Mouse (Mus musculus) heart, postnatal 25 days (tissue): ENCODE results near the gene Cyfip2. TPM values are rescaled to one million over a fixed set of nuclear protein-coding genes. Genes with fewer than 3 reads are reported as not detected.
"Not testable (repeated sequence)": the region's sequence is repeated elsewhere in the genome, so short reads cannot be mapped to it uniquely, and the experiment has no call there.

Source experiments
- DNase-seq: peaks from one replicate; pipeline ENCODE4 v3.0.0; 2022; ENCODE audit warnings: low spot score
- intact Hi-C: fragments of 180-260 bp; cut with DNase I; formaldehyde crosslinking; loops from one replicate; pipeline ENCODE4 v1.15.1; 2025
- total RNA-seq, 2 experiments: library from RNA; stranded (reverse); gene quantifications; 2 replicates each; pipeline ENCODE4 v1.2.3; 2021

Cyfip2 gene
- total RNA-seq, 2 experiments from 2014 or later, result 54.1 to 55.3 TPM

GRCm38 (mm10) chr11:46209884-46210283 lies 102.8 kb downstream of the Cyfip2 start:
- no peak for DNase-seq
- intact Hi-C loops, result no loop called here

GRCm38 (mm10) chr11:46205639-46206409 lies 106.8 kb downstream of the Cyfip2 start:
- intact Hi-C loops, result no loop called here
- no peak for DNase-seq

- intact Hi-C loops, result no loop called here
- DNase-seq, result no peak
Measured at GRCm38 (mm10) chr11:46204841-46205240, 107.8 kb downstream of the Cyfip2 start.

GRCm38 (mm10) chr11:46202547-46202887 lies 110.1 kb downstream of the Cyfip2 start:
- intact Hi-C loops, result no loop called here
- no peak for DNase-seq

- DNase-seq, result no peak
- intact Hi-C loops, result no loop called here
Measured at GRCm38 (mm10) chr11:46201636-46202546, 110.8 kb downstream of the Cyfip2 start.

- intact Hi-C loops, result no loop called here
- DNase-seq, result no peak
Measured at GRCm38 (mm10) chr11:46200664-46201063, 112.0 kb downstream of the Cyfip2 start.

- no peak for DNase-seq
- intact Hi-C loops, result no loop called here
Measured at GRCm38 (mm10) chr11:46194175-46194574, 118.5 kb downstream of the Cyfip2 start.

- intact Hi-C loops, result no loop called here
- DNase-seq, result no peak
Measured at GRCm38 (mm10) chr11:46188283-46188682, 124.4 kb downstream of the Cyfip2 start.

GRCm38 (mm10) chr11:46185486-46185885 lies 127.2 kb downstream of the Cyfip2 start:
- DNase-seq, result no peak
- intact Hi-C loops, result no loop called here

GRCm38 (mm10) chr11:46184946-46185345 lies 127.7 kb downstream of the Cyfip2 start:
- no peak for DNase-seq
- intact Hi-C loops, result no loop called here

- DNase-seq, intact Hi-C loops: not testable (repeated sequence)
Measured at GRCm38 (mm10) chr11:46182031-46182430, 130.6 kb downstream of the Cyfip2 start.

GRCm38 (mm10) chr11:46177246-46178043 lies 135.2 kb downstream of the Cyfip2 start:
- DNase-seq, result no peak
- intact Hi-C loops, result no loop called here

- DNase-seq, result no peak
- intact Hi-C loops, result no loop called here
Measured at GRCm38 (mm10) chr11:46176155-46176554, 136.5 kb downstream of the Cyfip2 start.

GRCm38 (mm10) chr11:46172128-46172527 lies 140.5 kb downstream of the Cyfip2 start:
- intact Hi-C loops, result no loop called here
- DNase-seq, result no peak

- no peak for DNase-seq
- intact Hi-C loops, result no loop called here
Measured at GRCm38 (mm10) chr11:46169908-46170307, 142.8 kb downstream of the Cyfip2 start.

- intact Hi-C loops, result no loop called here
Measured at GRCm38 (mm10) chr11:46168506-46168905, 144.2 kb downstream of the Cyfip2 start.

GRCm38 (mm10) chr11:46165866-46166585 lies 146.6 kb downstream of the Cyfip2 start, which contains the start of gene Nipal4:
TSS of gene Nipal4 (minus strand) at chr11:46166508.
- intact Hi-C loops, result no loop called here
- no peak for DNase-seq

More at GRCm38 (mm10) chr11:46168506-46168905, 144.2 kb downstream of the Cyfip2 start:
- DNase-seq, result no peak

GRCm38 (mm10) chr11:46157462-46157861 lies 155.2 kb downstream of the Cyfip2 start:
- intact Hi-C loops, result no loop called here
- DNase-seq, result no peak

- intact Hi-C loops, result no loop called here
- DNase-seq, result no peak
Measured at GRCm38 (mm10) chr11:46156945-46157344, 155.7 kb downstream of the Cyfip2 start.
